Mouse (Mus musculus): ENCODE measurements at regions not wholly inside any gene's neighbourhood (a gene's known extent, or its start where the extent isn't known, plus 50 kb on each side); places are given as distances from the start of the nearest gene placed in this dataset.

DNA sequence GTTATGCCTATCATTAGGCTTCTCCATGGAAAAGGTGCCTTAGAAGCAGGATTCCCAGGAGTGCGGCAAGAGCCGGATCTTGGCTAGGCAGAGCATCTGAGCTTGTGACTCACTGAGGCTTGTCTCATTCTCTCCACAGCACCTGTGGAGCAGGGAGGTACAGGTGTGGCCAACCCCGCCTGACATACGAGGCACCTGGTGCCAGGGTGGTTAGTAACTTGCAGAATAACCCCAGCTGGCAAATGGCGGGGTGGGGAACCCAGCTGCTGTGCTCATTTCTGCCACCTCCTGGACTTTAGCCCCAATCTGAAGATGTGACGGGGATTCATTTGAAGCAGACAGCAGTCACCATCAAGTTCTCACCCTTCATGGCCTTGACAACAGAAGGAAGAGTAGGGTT is 96.2 kb downstream of the Pdgfra start:
- no peak overlapping the region for H3K4me2 ChIP-seq (replicated peaks; ENCODE audit: low read depth, low read length)
- H3K36me3 ChIP-seq (ENCODE audit: control insufficient read depth, insufficient read depth, low read length) = no peaks in the 10 kb centered on the region
- H3K27me3 ChIP-seq (ENCODE audit: control insufficient read depth, insufficient read depth, low read length) = no peaks in the 10 kb centered on the region; the same call in 1 of the 2 replicates
- 84% methylated on average over 6 of the region's 6 CpGs for WGBS
- H3K9me3 ChIP-seq (ENCODE audit: control insufficient read depth, low read length) = no peaks in the 10 kb centered on the region
- ATAC-seq (ENCODE audit: low FRiP score, low TSS enrichment) = no peak
- H3K4me1 ChIP-seq (ENCODE audit: control insufficient read depth, insufficient read depth, low read length) = no peaks in the 10 kb centered on the region
- H3K4me3 ChIP-seq (ENCODE audit: low read length) = no peak overlapping the region
- no peak overlapping the region for H3K27ac ChIP-seq (ENCODE audit: low read depth, low read length)
- H3K9ac ChIP-seq (ENCODE audit: low read depth, low read length) = no peak overlapping the region

DNA sequence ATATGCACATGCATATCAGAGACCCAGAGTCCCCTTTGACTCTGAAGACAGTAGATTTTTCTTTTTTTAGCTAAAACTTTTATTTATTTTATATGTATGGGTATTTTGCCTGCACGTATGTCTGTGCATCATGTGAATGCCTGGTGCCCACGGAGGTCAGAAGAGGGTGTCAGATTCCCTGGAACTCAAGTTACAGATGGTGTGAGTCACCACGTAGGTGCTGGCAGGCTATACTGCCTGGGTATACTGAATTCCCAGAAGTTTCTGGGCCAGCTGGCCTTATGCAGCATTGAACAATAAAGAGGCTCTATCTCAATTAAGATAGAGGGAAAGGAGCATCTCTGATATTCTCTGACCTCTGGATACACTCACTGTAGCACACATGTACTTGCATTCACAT is 97.6 kb downstream of the Pdgfra start:
- H3K27me3 ChIP-seq (ENCODE audit: control insufficient read depth, insufficient read depth, low read length) = no peaks in the 10 kb centered on the region; the same call in 1 of the 2 replicates
- H3K36me3 ChIP-seq (ENCODE audit: control insufficient read depth, insufficient read depth, low read length) = no peaks in the 10 kb centered on the region
- H3K27ac ChIP-seq (ENCODE audit: low read depth, low read length) = no peak overlapping the region
- WGBS = 60% methylated on average over 3 of the region's 3 CpGs
- H3K4me2 ChIP-seq (replicated peaks; ENCODE audit: low read depth, low read length) = no peak overlapping the region
- H3K4me1 ChIP-seq (ENCODE audit: control insufficient read depth, insufficient read depth, low read length) = no peaks in the 10 kb centered on the region
- H3K9me3 ChIP-seq (ENCODE audit: control insufficient read depth, low read length) = no peaks in the 10 kb centered on the region
- ATAC-seq (ENCODE audit: low FRiP score, low TSS enrichment) = no peak
- no peak overlapping the region for H3K9ac ChIP-seq (ENCODE audit: low read depth, low read length)
- no peak overlapping the region for H3K4me3 ChIP-seq (ENCODE audit: low read length)

DNA sequence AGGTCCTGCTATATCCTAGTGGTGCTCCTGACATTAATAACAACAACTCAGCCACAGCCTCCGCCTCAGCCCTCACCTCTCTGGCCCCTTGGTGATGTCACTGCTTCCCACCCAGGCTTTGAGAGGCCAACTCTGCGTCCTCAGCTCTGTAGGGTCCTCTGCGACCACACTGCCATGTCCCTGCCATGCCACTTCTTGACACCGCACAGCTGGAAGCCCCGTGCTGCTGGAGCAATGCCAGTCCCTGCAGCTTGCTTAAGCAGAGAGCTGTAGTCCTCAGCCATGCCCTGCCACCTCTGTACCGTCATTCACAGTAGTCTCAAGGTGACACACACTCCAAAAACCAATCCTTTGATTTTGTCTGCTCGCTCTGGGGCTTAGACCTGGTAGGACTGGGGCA is 101.3 kb downstream of the Pdgfra start:
- ATAC-seq (ENCODE audit: low FRiP score, low TSS enrichment) = no peak
- Histone ChIP-seq H3K4me1 (ENCODE audit: control insufficient read depth, insufficient read depth, low read length) (no peaks in the 10 kb centered on the region), H3K9me3 (ENCODE audit: control insufficient read depth, low read length) (no peaks in the 10 kb centered on the region), H3K27ac (ENCODE audit: low read depth, low read length) (no peak overlapping the region), H3K4me3 (ENCODE audit: low read length) (no peak overlapping the region), H3K27me3 (ENCODE audit: control insufficient read depth, insufficient read depth, low read length) (no peaks in the 10 kb centered on the region; the same call in 1 of the 2 replicates), H3K36me3 (ENCODE audit: control insufficient read depth, insufficient read depth, low read length) (no peaks in the 10 kb centered on the region), H3K9ac (ENCODE audit: low read depth, low read length) (no peak overlapping the region), H3K4me2 (replicated peaks; ENCODE audit: low read depth, low read length) (no peak overlapping the region)
- WGBS = 57% methylated on average over 7 of the region's 7 CpGs

DNA sequence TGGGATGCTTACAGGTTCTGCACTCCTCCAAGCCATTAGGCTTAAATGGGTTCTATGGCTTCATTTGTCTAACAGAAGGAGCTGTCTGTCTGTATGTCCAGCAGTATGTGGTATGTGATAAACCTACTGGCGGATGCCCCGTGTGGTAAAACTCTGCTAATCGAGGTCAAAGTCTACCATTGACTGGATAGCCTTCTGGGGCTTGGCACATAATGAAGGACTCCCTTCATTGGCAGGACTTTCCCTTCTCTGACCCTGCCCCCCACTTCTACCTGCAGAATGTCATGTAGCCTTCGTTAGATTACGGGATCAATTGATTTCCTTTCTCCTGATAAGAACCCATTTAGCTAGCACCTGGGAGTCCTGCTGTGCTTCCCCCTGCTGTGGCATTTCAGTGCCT is 101.7 kb downstream of the Pdgfra start:
- no peaks in the 10 kb centered on the region for H3K4me1 ChIP-seq (ENCODE audit: control insufficient read depth, insufficient read depth, low read length)
- H3K9ac ChIP-seq (ENCODE audit: low read depth, low read length) = no peak overlapping the region
- no peaks in the 10 kb centered on the region for H3K9me3 ChIP-seq (ENCODE audit: control insufficient read depth, low read length)
- 87% methylated on average over 5 of the region's 5 CpGs for WGBS
- H3K27me3 ChIP-seq (ENCODE audit: control insufficient read depth, insufficient read depth, low read length) = no peaks in the 10 kb centered on the region; the same call in 1 of the 2 replicates
- no peak overlapping the region for H3K4me2 ChIP-seq (replicated peaks; ENCODE audit: low read depth, low read length)
- no peak overlapping the region for H3K27ac ChIP-seq (ENCODE audit: low read depth, low read length)
- ATAC-seq (ENCODE audit: low FRiP score, low TSS enrichment) = no peak
- H3K36me3 ChIP-seq (ENCODE audit: control insufficient read depth, insufficient read depth, low read length) = no peaks in the 10 kb centered on the region
- H3K4me3 ChIP-seq (ENCODE audit: low read length) = no peak overlapping the region

GRCm38 (mm10) chr5:75256186-75256585 is 104.1 kb downstream of the Pdgfra start:
- H3K27me3 ChIP-seq (ENCODE audit: control insufficient read depth, insufficient read depth, low read length) = no peaks in the 10 kb centered on the region; the same call in 1 of the 2 replicates
- ATAC-seq (ENCODE audit: low FRiP score, low TSS enrichment) = no peak
- no peaks in the 10 kb centered on the region for H3K9me3 ChIP-seq (ENCODE audit: control insufficient read depth, low read length)
- H3K27ac ChIP-seq (ENCODE audit: low read depth, low read length) = no peak overlapping the region
- no peak overlapping the region for H3K9ac ChIP-seq (ENCODE audit: low read depth, low read length)
- no peak overlapping the region for H3K4me3 ChIP-seq (ENCODE audit: low read length)
- 66% methylated on average over 4 of the region's 4 CpGs for WGBS
- H3K36me3 ChIP-seq (ENCODE audit: control insufficient read depth, insufficient read depth, low read length) = no peaks in the 10 kb centered on the region
- no peaks in the 10 kb centered on the region for H3K4me1 ChIP-seq (ENCODE audit: control insufficient read depth, insufficient read depth, low read length)
- no peak overlapping the region for H3K4me2 ChIP-seq (replicated peaks; ENCODE audit: low read depth, low read length)

GRCm38 (mm10) chr5:75257067-75257466 is 105.0 kb downstream of the Pdgfra start:
- ATAC-seq (ENCODE audit: low FRiP score, low TSS enrichment) = no peak
- WGBS = 65% methylated on average over 2 of the region's 2 CpGs
- Histone ChIP-seq H3K27me3 (ENCODE audit: control insufficient read depth, insufficient read depth, low read length) (no peaks in the 10 kb centered on the region; the same call in 1 of the 2 replicates), H3K36me3 (ENCODE audit: control insufficient read depth, insufficient read depth, low read length) (no peaks in the 10 kb centered on the region), H3K4me3 (ENCODE audit: low read length) (no peak overlapping the region), H3K27ac (ENCODE audit: low read depth, low read length) (no peak overlapping the region), H3K4me2 (replicated peaks; ENCODE audit: low read depth, low read length) (no peak overlapping the region), H3K9ac (ENCODE audit: low read depth, low read length) (no peak overlapping the region), H3K9me3 (ENCODE audit: control insufficient read depth, low read length) (no peaks in the 10 kb centered on the region), H3K4me1 (ENCODE audit: control insufficient read depth, insufficient read depth, low read length) (no peaks in the 10 kb centered on the region)

GRCm38 (mm10) chr5:75260247-75260646 is 108.2 kb downstream of the Pdgfra start:
- no peaks in the 10 kb centered on the region for H3K4me1 ChIP-seq (ENCODE audit: control insufficient read depth, insufficient read depth, low read length)
- no peak for ATAC-seq (ENCODE audit: low FRiP score, low TSS enrichment)
- WGBS = 81% methylated on average over 10 of the region's 10 CpGs
- no peaks in the 10 kb centered on the region for H3K9me3 ChIP-seq (ENCODE audit: control insufficient read depth, low read length)
- H3K27ac ChIP-seq (ENCODE audit: low read depth, low read length) = no peak overlapping the region
- no peak overlapping the region for H3K4me2 ChIP-seq (replicated peaks; ENCODE audit: low read depth, low read length)
- no peaks in the 10 kb centered on the region for H3K36me3 ChIP-seq (ENCODE audit: control insufficient read depth, insufficient read depth, low read length)
- no peaks in the 10 kb centered on the region for H3K27me3 ChIP-seq (ENCODE audit: control insufficient read depth, insufficient read depth, low read length)
- H3K9ac ChIP-seq (ENCODE audit: low read depth, low read length) = no peak overlapping the region
- H3K4me3 ChIP-seq (ENCODE audit: low read length) = no peak overlapping the region

DNA sequence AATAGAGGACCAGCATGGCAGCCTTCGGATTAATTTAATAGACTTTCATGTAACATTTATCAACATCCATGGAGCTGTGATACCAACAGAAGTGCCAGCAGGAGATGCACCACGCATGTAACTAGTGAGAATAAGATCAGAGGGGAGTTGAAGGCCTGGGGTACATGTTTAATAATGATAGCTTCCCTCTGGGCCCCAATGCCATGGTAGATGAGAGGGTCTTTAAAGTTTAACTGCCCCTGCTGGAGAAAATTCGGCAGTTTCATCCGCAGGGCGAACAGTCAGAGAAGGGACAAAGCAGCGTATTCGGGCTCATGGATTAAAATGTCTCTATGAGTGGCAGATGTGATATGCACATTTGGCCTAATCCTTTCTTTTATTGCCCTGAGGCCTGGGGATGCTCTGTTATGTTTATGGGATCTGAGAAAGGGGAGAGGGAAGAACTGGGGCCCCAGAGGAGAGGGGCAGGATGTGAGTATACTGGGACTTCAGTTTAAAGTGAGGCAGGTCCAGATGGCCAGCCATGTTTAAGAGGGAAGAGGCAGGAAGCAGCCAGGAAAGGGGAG is 114.1 kb downstream of the Pdgfra start:
- Histone ChIP-seq H3K4me3 (ENCODE audit: low read length) (no peak overlapping the region), H3K4me2 (replicated peaks; ENCODE audit: low read depth, low read length) (no peak overlapping the region), H3K36me3 (ENCODE audit: control insufficient read depth, insufficient read depth, low read length) (no peaks in the 10 kb centered on the region), H3K9me3 (ENCODE audit: control insufficient read depth, low read length) (no peaks in the 10 kb centered on the region), H3K9ac (ENCODE audit: low read depth, low read length) (no peak overlapping the region), H3K4me1 (ENCODE audit: control insufficient read depth, insufficient read depth, low read length) (no peaks in the 10 kb centered on the region), H3K27me3 (ENCODE audit: control insufficient read depth, insufficient read depth, low read length) (no peaks in the 10 kb centered on the region), H3K27ac (ENCODE audit: low read depth, low read length) (no peak overlapping the region)
- 81% methylated on average over 7 of the region's 7 CpGs for WGBS
- no peak for ATAC-seq (ENCODE audit: low FRiP score, low TSS enrichment)

DNA sequence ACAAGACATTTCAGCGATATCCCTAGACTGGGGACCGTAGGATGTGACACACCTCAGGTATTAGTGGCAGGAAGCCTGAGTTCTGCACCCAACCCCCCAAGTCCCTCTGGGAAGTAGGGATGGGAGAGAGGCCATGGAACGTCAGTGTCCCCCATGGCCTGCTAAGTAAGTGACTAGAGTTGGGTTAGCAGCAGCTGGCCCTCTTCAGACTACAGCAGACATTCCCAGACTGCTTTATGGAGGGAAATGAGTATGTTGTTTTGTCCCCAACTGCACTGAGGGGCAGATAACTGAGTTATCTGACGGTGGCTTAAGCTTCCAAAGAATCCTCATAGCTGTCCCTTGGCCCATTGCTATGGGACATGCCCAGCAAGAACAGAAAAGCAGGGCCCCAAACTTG is 114.8 kb downstream of the Pdgfra start:
- 50% methylated on average over 4 of the region's 4 CpGs for WGBS
- H3K9me3 ChIP-seq (ENCODE audit: control insufficient read depth, low read length) = no peaks in the 10 kb centered on the region
- no peaks in the 10 kb centered on the region for H3K36me3 ChIP-seq (ENCODE audit: control insufficient read depth, insufficient read depth, low read length)
- H3K4me3 ChIP-seq (ENCODE audit: low read length) = no peak overlapping the region
- H3K4me2 ChIP-seq (replicated peaks; ENCODE audit: low read depth, low read length) = no peak overlapping the region
- no peak overlapping the region for H3K9ac ChIP-seq (ENCODE audit: low read depth, low read length)
- no peaks in the 10 kb centered on the region for H3K27me3 ChIP-seq (ENCODE audit: control insufficient read depth, insufficient read depth, low read length)
- H3K27ac ChIP-seq (ENCODE audit: low read depth, low read length) = no peak overlapping the region
- no peaks in the 10 kb centered on the region for H3K4me1 ChIP-seq (ENCODE audit: control insufficient read depth, insufficient read depth, low read length)
- no peak for ATAC-seq (ENCODE audit: low FRiP score, low TSS enrichment)
